Mouse (Mus musculus): Measurements from ENCODE around the gene Tmem158. TPM values are rescaled to one million over a fixed set of nuclear protein-coding genes. Genes with fewer than 3 reads are reported as not detected.

The Tmem158 gene
- polyA plus RNA-seq, 1 experiment: 5.9 TPM

- Histone ChIP-seq H3K4me1 (ENCODE audit: control insufficient read depth, insufficient read depth, insufficient read length) (no peaks in the 10 kb centered on the region), H3K4me3 (ENCODE audit: extremely low read depth, insufficient read depth, insufficient read length) (no peak overlapping the region), H3K27ac (ENCODE audit: insufficient read depth, low read length) (no peak overlapping the region), H3K36me3 (ENCODE audit: control insufficient read depth, insufficient read depth, low read length) (no peaks in the 10 kb centered on the region), H3K27me3 (ENCODE audit: control insufficient read depth, insufficient read depth, low read length) (no peaks in the 10 kb centered on the region)
- DNase-seq (ENCODE audit: low read depth in 1 of 2, low spot score in 2 of 2): no peak
- WGBS: 77% methylated on average over 3 of the region's 3 CpGs
- TF ChIP-seq CTCF (IDR thresholded peaks at IDR 0.05; ENCODE audit: extremely low read depth, insufficient read depth, insufficient read length, insufficient replicate concordance): no peak
- no peak for TF ChIP-seq POLR2A (IDR thresholded peaks at IDR 0.05; ENCODE audit: low read depth, low read length)
Measured at GRCm38 (mm10) chr9:123227106-123227750, 33.3 kb downstream of the Tmem158 start.

DNA sequence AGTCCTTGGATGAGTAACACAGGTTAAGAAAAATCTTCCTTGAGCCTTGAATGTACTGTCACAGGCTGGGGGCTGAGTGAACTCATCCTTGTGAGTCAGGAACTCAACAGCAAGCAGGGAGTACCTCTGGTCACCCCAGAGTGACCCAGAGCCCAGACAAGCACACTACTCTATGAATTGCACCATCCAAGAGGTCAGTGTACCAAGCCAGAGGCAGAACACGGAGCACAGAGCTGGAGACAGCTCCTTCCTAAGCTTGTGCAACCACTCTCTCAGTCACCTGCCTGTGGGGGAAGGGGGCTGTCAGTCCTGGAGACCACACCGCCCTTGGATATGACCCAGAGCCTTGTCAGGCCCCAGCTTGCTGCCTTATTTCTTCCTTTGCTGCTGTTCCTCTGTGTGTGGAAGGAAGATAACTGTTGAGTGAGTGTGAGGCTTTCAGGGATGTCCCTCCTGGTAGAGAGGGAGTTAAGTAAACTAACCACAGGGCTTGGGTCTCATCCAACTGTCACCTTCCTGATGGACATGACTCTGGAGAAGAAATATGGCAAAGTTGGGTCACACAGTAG is 35.6 kb downstream of the Tmem158 start:
- H3K4me1 ChIP-seq (ENCODE audit: control insufficient read depth, insufficient read depth, insufficient read length): no peaks in the 10 kb centered on the region
- H3K4me3 ChIP-seq (ENCODE audit: extremely low read depth, insufficient read depth, insufficient read length): no peak overlapping the region
- no peak for TF ChIP-seq CTCF (IDR thresholded peaks at IDR 0.05; ENCODE audit: extremely low read depth, insufficient read depth, insufficient read length, insufficient replicate concordance)
- 53% methylated on average over 2 of the region's 2 CpGs for WGBS
- H3K27ac ChIP-seq (ENCODE audit: insufficient read depth, low read length): no peak overlapping the region
- no peak for DNase-seq (ENCODE audit: low read depth in 1 of 2, low spot score in 2 of 2)
- H3K36me3 ChIP-seq (ENCODE audit: control insufficient read depth, insufficient read depth, low read length): no peaks in the 10 kb centered on the region
- H3K27me3 ChIP-seq (ENCODE audit: control insufficient read depth, insufficient read depth, low read length): no peaks in the 10 kb centered on the region

DNA sequence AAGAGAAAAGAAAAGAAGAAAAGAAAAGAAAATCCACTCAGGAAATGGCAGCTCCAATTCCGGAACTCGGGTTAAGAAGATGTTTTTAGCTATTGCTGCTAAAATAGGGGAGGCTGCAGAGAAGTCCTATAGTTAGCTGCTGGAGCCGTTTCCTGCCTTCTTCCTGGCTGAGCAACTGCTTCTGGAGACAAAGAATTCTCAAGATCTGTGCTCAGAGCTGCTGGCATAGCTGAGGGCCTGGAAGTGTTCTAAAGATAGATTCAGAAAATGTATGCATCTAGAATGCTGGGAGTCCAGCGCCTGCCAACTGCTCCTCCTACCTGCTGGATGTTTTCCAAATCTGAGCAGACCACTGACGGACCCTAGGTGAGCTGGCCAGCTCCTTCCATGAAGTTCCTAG is 40.7 kb downstream of the Tmem158 start:
- H3K27ac ChIP-seq (ENCODE audit: insufficient read depth, low read length): no peak overlapping the region
- H3K36me3 ChIP-seq (ENCODE audit: control insufficient read depth, insufficient read depth, low read length): no peaks in the 10 kb centered on the region
- 32% methylated on average over 5 of the region's 5 CpGs for WGBS

GRCm38 (mm10) chr9:123215621-123216440 is 44.7 kb downstream of the Tmem158 start, which contains the start of gene Cdcp1:
Gene Cdcp1, minus strand, starts transcription at chr9:123216038.
- no peak for DNase-seq (ENCODE audit: low read depth in 1 of 2, low spot score in 2 of 2)
- Histone ChIP-seq H3K27ac (ENCODE audit: insufficient read depth, low read length) (no peak within 1 kb of the TSS), H3K4me1 (ENCODE audit: control insufficient read depth, insufficient read depth, insufficient read length) (peaks cover 4% of the 10 kb centered on the region; the same call in 1 of the 2 replicates), H3K4me3 (ENCODE audit: extremely low read depth, insufficient read depth, insufficient read length) (no peak within 1 kb of the TSS), H3K36me3 (ENCODE audit: control insufficient read depth, insufficient read depth, low read length) (no peaks in the 10 kb centered on the region), H3K27me3 (ENCODE audit: control insufficient read depth, insufficient read depth, low read length) (no peaks in the 10 kb centered on the region)
- TF ChIP-seq POLR2A (IDR thresholded peaks at IDR 0.05; ENCODE audit: low read depth, low read length) (no peak), CTCF (IDR thresholded peaks at IDR 0.05; ENCODE audit: extremely low read depth, insufficient read depth, insufficient read length, insufficient replicate concordance) (no peak)
- 20% methylated on average over 45 of the region's 45 CpGs for WGBS

More for the DNA sequence above, 40.7 kb downstream of the Tmem158 start:
- TF ChIP-seq CTCF (IDR thresholded peaks at IDR 0.05; ENCODE audit: extremely low read depth, insufficient read depth, insufficient read length, insufficient replicate concordance): no peak
- no peak for TF ChIP-seq POLR2A (IDR thresholded peaks at IDR 0.05; ENCODE audit: low read depth, low read length)
- Histone ChIP-seq H3K4me3 (ENCODE audit: extremely low read depth, insufficient read depth, insufficient read length) (no peak overlapping the region), H3K27me3 (ENCODE audit: control insufficient read depth, insufficient read depth, low read length) (no peaks in the 10 kb centered on the region), H3K4me1 (ENCODE audit: control insufficient read depth, insufficient read depth, insufficient read length) (peaks cover 4% of the 10 kb centered on the region; the same call in 1 of the 2 replicates)
- no peak for DNase-seq (ENCODE audit: low read depth in 1 of 2, low spot score in 2 of 2)

DNA sequence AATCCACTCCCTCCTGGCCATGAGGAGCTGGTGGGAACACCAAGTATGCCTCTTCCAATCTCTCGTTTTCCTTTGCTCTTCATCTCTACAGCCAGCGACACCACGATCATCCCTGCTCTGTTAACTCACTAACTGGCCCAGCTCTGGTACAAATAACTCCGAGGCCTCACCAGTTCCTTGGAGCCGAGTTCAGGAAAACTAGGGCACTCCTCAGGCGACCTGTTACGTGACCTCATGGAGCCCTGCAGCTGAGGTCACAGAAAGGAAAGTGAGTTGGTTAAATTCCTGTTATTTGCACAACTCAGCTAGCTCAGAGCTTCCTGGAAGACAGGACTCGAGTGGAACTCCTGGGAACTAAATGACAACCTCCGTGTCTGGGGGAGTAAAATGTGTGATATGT is 47.2 kb downstream of the Tmem158 start:
- Histone ChIP-seq H3K36me3 (ENCODE audit: control insufficient read depth, insufficient read depth, low read length) (no peaks in the 10 kb centered on the region), H3K4me3 (ENCODE audit: extremely low read depth, insufficient read depth, insufficient read length) (no peak overlapping the region), H3K4me1 (ENCODE audit: control insufficient read depth, insufficient read depth, insufficient read length) (peaks cover 4% of the 10 kb centered on the region; the same call in 1 of the 2 replicates), H3K27me3 (ENCODE audit: control insufficient read depth, insufficient read depth, low read length) (no peaks in the 10 kb centered on the region), H3K27ac (ENCODE audit: insufficient read depth, low read length) (no peak overlapping the region)
- no peak for TF ChIP-seq CTCF (IDR thresholded peaks at IDR 0.05; ENCODE audit: extremely low read depth, insufficient read depth, insufficient read length, insufficient replicate concordance)
- no peak for TF ChIP-seq POLR2A (IDR thresholded peaks at IDR 0.05; ENCODE audit: low read depth, low read length)
- 84% methylated on average over 9 of the region's 9 CpGs for WGBS
- DNase-seq (ENCODE audit: low read depth in 1 of 2, low spot score in 2 of 2): no peak

Other genes starting within 250 kb of the Tmem158 start
- 10.3 and 12.0 TPM in 2 replicates for gene Tmem42, start 239.4 kb downstream of the Tmem158 start, polyA plus RNA-seq (2012; rRNA removed)
- gene Tgm4, start 226.0 kb downstream of the Tmem158 start, polyA plus RNA-seq (2012; rRNA removed): 0.08 and 0.19 TPM in 2 replicates
- 72.9 and 148 TPM in 2 replicates for gene Zdhhc3, start 147.6 kb downstream of the Tmem158 start, polyA plus RNA-seq (2012; rRNA removed)
- 15.2 and 17.3 TPM in 2 replicates for gene Exosc7, start 147.5 kb downstream of the Tmem158 start, polyA plus RNA-seq (2012; rRNA removed)
- 3.4 and 4.6 TPM in 2 replicates for gene Clec3b, start 109.8 kb downstream of the Tmem158 start, polyA plus RNA-seq (2012; rRNA removed)
- gene Cdcp1, start 44.7 kb downstream of the Tmem158 start, polyA plus RNA-seq (2012; rRNA removed): 0.93 and 0.95 TPM in 2 replicates
- gene Lars2, start 106.2 kb upstream of the Tmem158 start, polyA plus RNA-seq (2012; rRNA removed): 357 and 617 TPM in 2 replicates
- 45.1 and 55.1 TPM in 2 replicates for gene Limd1, start 217.9 kb upstream of the Tmem158 start, polyA plus RNA-seq (2012; rRNA removed)